Mouse (Mus musculus): ENCODE data around the gene Gpr37l1. TPM values are rescaled to one million over a fixed set of nuclear protein-coding genes. Genes with fewer than 3 reads are reported as not detected.

The Gpr37l1 gene
- total RNA-seq, 2 experiments from 2014 or later = 173 to 208 TPM

- DNase-seq (ENCODE audit: low spot score in 2 of 2) = no peak
- intact Hi-C loops (cut with DNase I) = no loop called here
Observed at GRCm38 (mm10) chr1:135183448-135183847, 16.0 kb upstream of the Gpr37l1 start.

DNA sequence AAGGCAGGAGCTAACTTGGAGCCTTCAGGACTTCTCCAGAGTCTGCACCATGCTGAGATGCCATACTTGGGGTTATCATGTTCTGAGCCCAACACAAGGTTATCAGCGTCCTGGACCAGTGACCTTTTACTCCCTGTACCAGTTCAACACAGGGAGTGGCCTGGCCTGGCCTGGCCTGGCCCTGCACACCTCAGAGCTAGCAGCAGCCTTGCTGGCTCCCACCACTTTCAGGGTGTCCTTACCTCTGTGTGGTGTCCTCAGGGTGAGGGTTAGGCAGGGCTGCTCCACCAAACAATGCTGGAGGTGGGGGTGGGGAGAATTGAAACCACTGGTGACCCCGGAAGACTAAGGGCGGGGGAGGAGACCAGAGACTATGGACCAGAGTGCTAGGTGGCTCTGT, 15.5 kb upstream of the Gpr37l1 start:
- no peak for DNase-seq (ENCODE audit: low spot score in 2 of 2)
- intact Hi-C loops (cut with DNase I) = no loop called here

DNA sequence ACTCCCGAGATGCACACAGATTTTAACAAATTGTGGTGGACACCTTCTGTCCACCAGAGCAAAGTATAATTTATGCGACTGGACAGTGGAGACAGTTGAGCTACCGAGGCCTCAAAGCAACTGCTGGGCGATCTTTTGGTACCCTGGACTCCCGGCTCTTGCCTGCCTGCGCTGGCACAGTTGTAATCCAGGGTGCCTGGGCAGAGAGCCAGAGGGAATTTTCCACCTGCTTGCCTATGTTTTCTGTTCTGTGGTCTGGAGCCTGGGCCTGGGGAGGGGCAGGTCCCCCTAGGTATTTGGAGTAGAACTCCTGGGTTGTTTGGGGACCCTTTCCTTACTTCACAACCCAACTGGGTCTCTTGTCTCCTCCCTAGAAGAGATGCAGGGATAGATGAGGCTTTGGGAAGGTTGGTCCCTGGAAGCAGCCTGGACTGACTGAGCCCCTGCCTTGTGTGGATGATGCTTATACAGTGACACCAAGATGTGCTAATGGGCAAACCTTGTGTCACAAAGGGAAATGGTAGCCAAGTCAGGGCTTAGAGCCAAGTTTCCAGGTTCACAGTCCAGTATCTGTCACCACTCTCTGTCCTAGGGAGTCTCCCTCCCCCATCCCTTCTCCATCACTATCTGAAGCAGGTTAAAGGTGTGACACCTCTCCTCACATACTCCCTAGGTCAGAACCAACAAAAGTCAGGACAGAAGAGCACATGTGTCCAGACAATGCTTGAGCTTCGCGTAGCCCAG, 14.6 kb upstream of the Gpr37l1 start:
- DNase-seq (ENCODE audit: low spot score in 2 of 2) = no peak
- intact Hi-C loops (cut with DNase I) = no loop called here

GRCm38 (mm10) chr1:135181275-135181674, 13.8 kb upstream of the Gpr37l1 start:
- intact Hi-C loops (cut with DNase I) = no loop called here
- no peak for DNase-seq (ENCODE audit: low spot score in 2 of 2)

DNA sequence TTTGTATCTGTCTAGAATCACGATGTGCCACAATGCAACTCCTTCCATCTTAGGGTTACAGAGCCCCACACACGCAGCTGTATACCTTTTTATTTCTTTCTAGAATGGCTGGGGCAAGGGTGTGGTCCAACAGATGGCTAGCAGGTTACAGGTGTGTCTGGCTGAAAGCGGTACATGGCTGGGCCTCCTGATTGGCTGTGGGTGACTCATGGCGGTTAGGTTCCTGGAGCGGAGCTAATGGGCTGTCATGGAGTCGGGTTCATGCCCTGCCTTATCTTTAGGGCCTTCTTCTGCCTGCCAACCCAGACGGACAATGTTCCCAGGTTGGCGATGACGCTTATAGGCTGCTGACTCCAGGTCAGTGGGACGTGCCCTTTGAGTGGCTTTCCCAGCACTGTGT, 13.3 kb upstream of the Gpr37l1 start:
- intact Hi-C loops (cut with DNase I) = no loop called here
- no peak for DNase-seq (ENCODE audit: low spot score in 2 of 2)

GRCm38 (mm10) chr1:135178863-135179262, 11.4 kb upstream of the Gpr37l1 start:
- intact Hi-C loops (cut with DNase I) = no loop called here
- DNase-seq (ENCODE audit: low spot score in 2 of 2) = no peak

- intact Hi-C loops (cut with DNase I) = no loop called here
- no peak for DNase-seq (ENCODE audit: low spot score in 2 of 2)
Observed at GRCm38 (mm10) chr1:135177724-135178123, 10.2 kb upstream of the Gpr37l1 start.

- no peak for DNase-seq (ENCODE audit: low spot score in 2 of 2)
- intact Hi-C loops (cut with DNase I) = no loop called here
Observed at GRCm38 (mm10) chr1:135175176-135175575, 7.7 kb upstream of the Gpr37l1 start.

GRCm38 (mm10) chr1:135173311-135173710, 5.8 kb upstream of the Gpr37l1 start:
- intact Hi-C loops (cut with DNase I) = loop anchor here (2.0 kb wide), 1 partner anchor 195 kb away; no protein-coding TSS in a partner anchor

DNA sequence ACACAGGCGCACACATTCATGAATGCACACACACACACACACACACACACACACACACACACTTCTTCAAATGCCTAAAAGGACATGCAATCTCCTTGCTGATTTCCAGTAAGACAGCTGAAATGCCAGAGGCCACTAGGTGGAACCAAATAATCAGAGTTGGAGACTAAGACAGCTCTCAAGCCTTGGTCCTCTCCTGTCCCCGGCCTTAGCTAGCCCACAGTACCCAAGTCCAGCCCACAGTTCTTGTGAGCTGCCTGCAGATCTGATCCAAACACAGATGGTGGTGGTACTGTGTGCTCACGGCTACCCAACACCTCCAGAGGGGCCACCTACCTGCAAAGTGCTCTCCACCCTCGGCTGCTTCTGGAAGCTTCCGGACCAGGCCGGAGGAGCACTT, 4.5 kb upstream of the Gpr37l1 start:
- DNase-seq (ENCODE audit: low spot score in 2 of 2) = peak; percentile 54 to 55
- intact Hi-C loops (cut with DNase I) = loop anchor here (1.0 to 2.0 kb wide), 2 partner anchors 87 to 197 kb away; no protein-coding TSS in a partner anchor

More at GRCm38 (mm10) chr1:135173311-135173710, 5.8 kb upstream of the Gpr37l1 start:
- DNase-seq (ENCODE audit: low spot score in 2 of 2) = no peak

GRCm38 (mm10) chr1:135171202-135171601, 3.7 kb upstream of the Gpr37l1 start:
- DNase-seq (ENCODE audit: low spot score in 2 of 2) = no peak
- intact Hi-C loops (cut with DNase I) = no loop called here

GRCm38 (mm10) chr1:135170299-135170698, 2.8 kb upstream of the Gpr37l1 start:
- intact Hi-C loops (cut with DNase I) = no loop called here
- no peak for DNase-seq (ENCODE audit: low spot score in 2 of 2)

GRCm38 (mm10) chr1:135169556-135170224, 2.2 kb upstream of the Gpr37l1 start:
- intact Hi-C loops (cut with DNase I) = no loop called here
- DNase-seq (ENCODE audit: low spot score in 2 of 2) = no peak

DNA sequence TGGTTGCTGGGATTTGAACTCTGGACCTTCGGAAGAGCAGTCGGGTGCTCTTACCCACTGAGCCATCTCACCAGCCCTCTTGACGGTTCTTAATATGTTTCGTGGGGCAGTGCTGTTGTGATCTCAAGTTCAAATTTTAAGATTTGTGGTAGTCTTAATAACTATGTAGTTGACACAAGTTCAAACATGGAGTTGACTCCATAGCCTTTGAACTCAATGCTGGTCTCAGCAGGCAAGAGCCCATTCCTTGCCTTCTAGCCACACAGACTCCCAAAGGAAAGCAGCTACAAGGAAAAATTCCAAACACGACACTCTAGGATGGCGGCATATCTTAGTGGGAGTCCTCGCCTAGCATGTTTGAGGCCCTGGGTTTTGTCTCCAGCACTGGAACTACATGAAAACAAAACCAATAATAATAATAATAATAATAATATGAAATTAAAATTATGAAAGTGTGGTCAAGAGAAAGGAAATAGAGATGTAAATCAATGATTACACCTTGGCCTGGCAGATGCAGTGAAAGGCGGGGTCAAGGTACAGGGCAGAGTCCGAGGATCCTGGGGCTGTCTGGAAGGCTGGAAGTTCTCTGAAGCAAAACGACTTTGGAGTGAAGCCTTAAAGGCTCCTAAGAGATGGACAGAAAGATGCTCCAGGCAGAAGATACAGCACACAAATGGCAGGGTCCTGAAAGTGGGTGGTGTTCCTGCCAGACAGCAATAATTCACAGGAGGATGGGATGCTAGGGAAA, 1.1 kb upstream of the Gpr37l1 start:
- DNase-seq (ENCODE audit: low spot score in 2 of 2) = no peak
- intact Hi-C loops (cut with DNase I) = no loop called here

DNA sequence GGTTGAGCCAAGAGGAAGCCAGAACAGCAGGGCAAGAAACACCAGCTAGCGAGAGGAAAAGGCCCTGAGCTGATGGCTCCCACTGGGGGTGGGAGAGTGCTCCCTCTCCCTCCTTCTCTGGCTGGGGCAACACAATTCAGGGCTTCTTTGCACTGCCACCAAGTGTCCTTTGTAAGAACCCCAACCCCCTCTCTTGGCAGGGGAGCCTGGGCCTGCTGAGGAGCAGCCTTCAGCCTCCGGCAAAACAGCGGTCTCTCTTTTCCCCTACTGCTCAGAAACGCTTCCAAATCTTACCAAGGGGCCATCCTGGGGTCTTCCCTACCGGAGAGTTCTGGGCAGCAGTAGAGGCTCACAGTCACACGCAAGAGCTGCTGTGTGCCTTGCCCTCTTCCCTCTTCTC, 4.8 kb downstream of the Gpr37l1 start:
- DNase-seq (ENCODE audit: low spot score in 2 of 2) = no peak
- intact Hi-C loops (cut with DNase I) = no loop called here

DNA sequence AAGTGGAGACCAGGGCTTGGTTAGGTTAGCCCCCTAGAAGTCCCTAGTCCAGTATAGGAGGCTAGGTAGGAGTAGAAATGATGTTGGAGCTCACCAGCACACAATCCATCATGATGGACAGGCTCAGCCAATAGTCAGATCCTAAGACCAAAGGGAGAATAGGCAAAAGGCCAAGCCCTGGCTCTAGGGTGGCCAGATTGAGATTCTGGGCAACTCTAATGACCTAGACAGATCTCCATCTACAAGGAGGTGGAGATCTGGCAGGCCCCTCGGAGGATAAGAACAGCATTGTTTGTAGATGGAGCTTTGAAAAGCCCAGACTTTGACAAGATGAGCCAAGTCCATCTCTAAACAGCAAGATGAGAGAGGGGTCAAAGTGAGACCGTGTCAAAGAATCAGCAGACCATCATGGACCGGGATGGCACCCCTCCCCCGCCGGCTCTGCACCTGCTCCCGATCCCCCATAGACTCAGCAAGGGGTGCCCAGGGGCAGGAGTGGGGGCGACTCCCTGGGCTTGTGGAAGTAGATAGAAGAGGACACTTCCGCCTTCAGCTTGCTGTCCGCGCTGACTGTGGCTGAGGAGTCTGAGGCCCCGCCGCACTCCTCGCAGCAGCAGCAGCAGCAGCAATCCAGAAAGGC, 7.0 kb downstream of the Gpr37l1 start:
- intact Hi-C loops (cut with DNase I) = no loop called here
- no peak for DNase-seq (ENCODE audit: low spot score in 2 of 2)

DNA sequence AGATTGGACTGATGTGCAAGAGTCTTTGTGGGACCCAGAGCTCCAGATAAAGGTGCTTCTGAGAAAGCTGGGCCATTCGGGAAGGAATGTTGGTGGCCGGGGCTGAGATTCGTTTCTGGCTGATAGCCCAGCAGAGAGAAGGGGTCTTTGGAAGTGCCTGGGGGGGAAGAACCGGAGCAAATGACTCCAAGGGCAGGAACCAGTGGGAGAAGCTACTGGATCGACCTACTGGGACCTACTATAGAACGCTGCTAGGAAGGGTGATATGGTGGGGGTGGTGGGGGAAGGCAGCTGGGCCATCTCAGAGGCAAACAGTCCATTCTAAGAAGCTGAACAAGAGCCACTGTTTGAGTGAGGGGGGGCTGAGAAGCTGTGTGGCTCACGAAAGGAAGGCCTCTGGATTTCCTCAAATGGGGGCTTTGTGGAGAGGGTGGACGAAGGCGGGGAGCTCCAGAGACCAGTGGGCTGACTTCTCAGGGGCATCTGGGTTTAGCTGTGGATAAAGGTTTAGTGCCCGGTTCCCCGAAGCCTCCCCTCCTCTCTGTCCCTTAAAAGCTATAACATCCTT, 7.8 kb downstream of the Gpr37l1 start:
- intact Hi-C loops (cut with DNase I) = no loop called here
- no peak for DNase-seq (ENCODE audit: low spot score in 2 of 2)

DNA sequence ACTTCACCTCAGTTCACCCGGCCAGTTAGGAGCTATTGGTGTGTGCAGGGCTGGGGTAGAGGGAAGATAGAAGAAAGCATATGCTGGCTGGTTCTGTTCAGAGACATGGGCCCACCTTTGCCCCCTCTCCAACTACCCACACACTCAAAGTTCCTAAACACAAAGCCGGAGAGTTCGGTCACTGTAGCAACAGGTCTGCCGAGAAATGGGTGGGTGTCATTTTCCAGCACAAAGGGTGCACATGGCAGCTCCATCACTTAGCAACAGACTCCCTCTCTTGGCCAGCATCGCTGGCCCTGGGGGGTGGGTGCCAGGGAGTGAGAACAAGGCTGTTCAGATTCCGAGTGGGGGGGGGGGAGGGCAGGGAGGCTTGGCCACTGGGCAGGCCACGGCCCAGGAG, 8.4 kb downstream of the Gpr37l1 start:
- intact Hi-C loops (cut with DNase I) = no loop called here

DNA sequence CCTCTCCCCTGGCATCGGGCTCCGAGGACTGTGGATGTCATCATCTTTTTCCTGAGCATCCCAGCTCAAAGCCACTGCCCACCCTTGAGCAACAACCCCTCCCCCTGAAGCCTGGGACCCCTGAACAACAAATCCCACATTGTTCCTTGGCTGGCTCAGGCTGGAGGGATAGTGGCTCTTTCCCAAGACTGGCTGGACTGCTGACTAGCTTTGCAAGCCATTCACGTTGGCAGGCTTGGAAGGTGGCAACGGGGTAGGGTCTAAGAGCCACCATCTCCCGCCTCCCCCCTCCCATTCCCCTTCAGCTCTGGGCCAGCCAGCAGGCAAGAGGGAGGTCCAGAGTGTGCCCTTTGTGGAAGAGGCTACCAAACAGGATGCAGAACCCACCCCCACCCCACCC, 8.8 kb downstream of the Gpr37l1 start:
- DNase-seq (ENCODE audit: low spot score in 2 of 2) = no peak

More for the DNA sequence above, 8.4 kb downstream of the Gpr37l1 start:
- peak; percentile 32 to 53 for DNase-seq (ENCODE audit: low spot score in 2 of 2)

DNA sequence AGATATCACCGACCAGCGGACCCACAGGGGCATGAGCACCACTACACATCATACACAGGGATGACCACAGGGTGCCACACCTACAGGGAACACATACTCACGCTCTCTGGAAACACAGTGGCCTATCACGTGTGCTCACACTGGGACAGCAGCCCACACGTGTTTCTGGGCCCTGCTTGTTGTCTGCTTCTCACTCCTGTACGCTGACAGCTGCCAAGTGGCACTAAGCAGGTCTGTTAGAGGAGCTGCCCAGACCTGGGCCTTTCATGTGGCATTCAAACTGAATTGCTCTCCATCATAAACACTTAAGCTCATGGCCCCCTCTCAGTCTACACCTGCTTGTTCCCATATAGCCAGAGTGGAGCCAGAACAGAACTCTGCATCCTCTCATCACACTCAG, 11.2 kb downstream of the Gpr37l1 start:
- intact Hi-C loops (cut with DNase I) = no loop called here
- DNase-seq (ENCODE audit: low spot score in 2 of 2) = no peak

More for the DNA sequence above, 8.8 kb downstream of the Gpr37l1 start:
- intact Hi-C loops (cut with DNase I) = no loop called here

All from left cerebral cortex, postnatal 36 days (tissue).